Mouse (Mus musculus) granulocyte monocyte progenitor cell, adult 5-6 weeks (primary cell): Measurements from ENCODE around the gene Fads2. TPM values are rescaled to one million over a fixed set of nuclear protein-coding genes. Genes with fewer than 3 reads are reported as not detected.

Experiments
- ATAC-seq: replicated peaks from 2 replicates; pipeline ENCODE4 v1.8.0; 2016; ENCODE audit warnings: mild to moderate bottlenecking, moderate TSS enrichment, inconsistent platforms; ENCODE audit not compliant: poor library complexity, severe bottlenecking
- total RNA-seq, 2 experiments: library from RNA; stranded (forward) in 1 of 2; stranded (reverse) in 1 of 2; fragments of 200-712, 200-1000 nt in 1 of 2; fragments of >200 nt in 1 of 2; fragmentation: Nextera tagmentation in 1 of 2; gene quantifications; 2 replicates each; pipeline ENCODE4 v1.2.3; 2014 to 2017

Gene Fads2
- total RNA-seq, 2 experiments from 2014 or later = 4.8 to 5.4 TPM

- no peak for ATAC-seq
Measured at GRCm38 (mm10) chr19:10019214-10019760, 82.3 kb downstream of the Fads2 start.

- ATAC-seq = no peak
Measured at GRCm38 (mm10) chr19:10018527-10018818, 83.1 kb downstream of the Fads2 start.

- ATAC-seq = peak; percentile 82
Measured at GRCm38 (mm10) chr19:10017637-10018526, 83.7 kb downstream of the Fads2 start.

GRCm38 (mm10) chr19:10016151-10016550 lies 85.4 kb downstream of the Fads2 start:
- ATAC-seq = no peak

- no peak for ATAC-seq
Measured at GRCm38 (mm10) chr19:10015442-10015841, 86.1 kb downstream of the Fads2 start.

GRCm38 (mm10) chr19:10014824-10015223 lies 86.7 kb downstream of the Fads2 start:
- no peak for ATAC-seq

GRCm38 (mm10) chr19:10013913-10014312 lies 87.6 kb downstream of the Fads2 start:
- no peak for ATAC-seq

GRCm38 (mm10) chr19:10013348-10013747 lies 88.2 kb downstream of the Fads2 start:
- ATAC-seq = no peak

GRCm38 (mm10) chr19:10012827-10013278 lies 88.7 kb downstream of the Fads2 start:
- no peak for ATAC-seq

Other genes starting within 250 kb of the Fads2 start
- 143 and 171 TPM in 2 replicates for gene Incenp, start 202.2 kb downstream of the Fads2 start, total RNA-seq (2014; fragmentation: Nextera tagmentation)
- gene Incenp, start 202.2 kb downstream of the Fads2 start, total RNA-seq (2017) = 99.8 and 115 TPM in 2 replicates
- 806 and 810 TPM in 2 replicates for gene Fth1, start 121.1 kb downstream of the Fads2 start, total RNA-seq (2014; fragmentation: Nextera tagmentation)
- gene Fth1, start 121.1 kb downstream of the Fads2 start, total RNA-seq (2017) = 350 and 359 TPM in 2 replicates
- gene Best1, start 100.1 kb downstream of the Fads2 start, total RNA-seq (2014; fragmentation: Nextera tagmentation) = not detected in 2 replicates
- 0.09 TPM in 1 of 2 replicates, not detected in the other for gene Best1, start 100.1 kb downstream of the Fads2 start, total RNA-seq (2017)
- gene Rab3il1, start 100.1 kb downstream of the Fads2 start, total RNA-seq (2014; fragmentation: Nextera tagmentation) = 3.7 and 8.2 TPM in 2 replicates
- 1.9 and 2.8 TPM in 2 replicates for gene Rab3il1, start 100.1 kb downstream of the Fads2 start, total RNA-seq (2017)
- gene Fads3, start 60.2 kb downstream of the Fads2 start, total RNA-seq (2014; fragmentation: Nextera tagmentation) = 0.38 and 0.97 TPM in 2 replicates
- gene Fads3, start 60.2 kb downstream of the Fads2 start, total RNA-seq (2017) = 0.22 and 1.4 TPM in 2 replicates
- gene Fads1, start 81.1 kb upstream of the Fads2 start, total RNA-seq (2014; fragmentation: Nextera tagmentation) = 11.3 and 14.5 TPM in 2 replicates
- 9.7 and 18.5 TPM in 2 replicates for gene Fads1, start 81.1 kb upstream of the Fads2 start, total RNA-seq (2017)
- 356 and 442 TPM in 2 replicates for gene Tmem258, start 102.3 kb upstream of the Fads2 start, total RNA-seq (2014; fragmentation: Nextera tagmentation)
- gene Tmem258, start 102.3 kb upstream of the Fads2 start, total RNA-seq (2017) = 191 and 246 TPM in 2 replicates
- 82.9 and 89.7 TPM in 2 replicates for gene Fen1, start 102.4 kb upstream of the Fads2 start, total RNA-seq (2014; fragmentation: Nextera tagmentation)
- 145 and 160 TPM in 2 replicates for gene Fen1, start 102.4 kb upstream of the Fads2 start, total RNA-seq (2017)
- gene Myrf, start 139.0 kb upstream of the Fads2 start, total RNA-seq (2014; fragmentation: Nextera tagmentation) = not detected in 2 replicates
- not detected in 2 replicates for gene Myrf, start 139.0 kb upstream of the Fads2 start, total RNA-seq (2017)
- gene Dagla, start 203.1 kb upstream of the Fads2 start, total RNA-seq (2014; fragmentation: Nextera tagmentation) = 0.26 TPM in 1 of 2 replicates, not detected in the other
- not detected in 2 replicates for gene Dagla, start 203.1 kb upstream of the Fads2 start, total RNA-seq (2017)